Mouse (Mus musculus): ENCODE measurements around the gene Tbc1d1.

The Tbc1d1 gene

DNA sequence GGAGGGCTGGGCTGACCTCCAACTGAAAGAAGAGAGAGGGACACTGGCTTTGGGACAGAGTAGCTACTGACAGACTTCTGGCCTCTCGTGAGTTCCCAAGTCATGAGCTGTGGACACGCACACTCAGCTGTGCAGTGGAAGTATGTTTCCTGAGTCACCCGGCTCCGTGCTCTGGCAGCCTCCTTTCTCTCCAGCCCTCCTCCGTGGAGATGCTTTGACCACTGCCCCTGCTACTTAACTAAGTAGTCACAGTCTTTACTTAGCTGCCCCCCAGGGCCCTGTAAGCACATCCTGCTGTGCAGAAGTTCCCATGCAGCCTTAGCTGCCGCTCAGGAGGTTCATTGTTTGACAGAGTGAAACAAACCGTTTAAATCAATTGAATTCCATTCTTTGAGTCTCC, 113.6 kb downstream of the Tbc1d1 start:
- intact Hi-C loops (cut with DNase I) = loop anchor here (5.0 to 10.0 kb wide), 3 partner anchors 135 to 362 kb away; no protein-coding TSS in a partner anchor

DNA sequence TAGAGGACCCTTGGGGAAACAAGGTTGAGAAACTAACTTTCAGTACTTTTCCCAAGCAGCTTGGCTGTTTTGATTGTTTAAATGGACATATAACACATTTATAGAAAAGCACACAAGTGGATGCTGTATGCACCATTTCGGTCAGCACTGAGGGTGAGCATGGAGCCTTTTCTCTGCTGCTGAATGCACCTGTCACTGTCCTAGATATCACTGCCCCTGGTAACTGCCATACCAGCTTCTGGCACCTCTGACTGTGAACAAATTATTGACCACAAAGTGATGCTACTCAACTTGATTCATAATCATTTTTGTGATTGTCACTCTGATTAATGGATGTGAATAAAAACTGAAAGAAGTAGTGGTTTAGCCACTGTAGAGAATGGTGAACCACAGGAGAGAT, 117.4 kb downstream of the Tbc1d1 start:
- intact Hi-C loops (cut with DNase I) = loop anchor here (5.0 to 10.0 kb wide), 3 partner anchors 139 to 366 kb away; no protein-coding TSS in a partner anchor

DNA sequence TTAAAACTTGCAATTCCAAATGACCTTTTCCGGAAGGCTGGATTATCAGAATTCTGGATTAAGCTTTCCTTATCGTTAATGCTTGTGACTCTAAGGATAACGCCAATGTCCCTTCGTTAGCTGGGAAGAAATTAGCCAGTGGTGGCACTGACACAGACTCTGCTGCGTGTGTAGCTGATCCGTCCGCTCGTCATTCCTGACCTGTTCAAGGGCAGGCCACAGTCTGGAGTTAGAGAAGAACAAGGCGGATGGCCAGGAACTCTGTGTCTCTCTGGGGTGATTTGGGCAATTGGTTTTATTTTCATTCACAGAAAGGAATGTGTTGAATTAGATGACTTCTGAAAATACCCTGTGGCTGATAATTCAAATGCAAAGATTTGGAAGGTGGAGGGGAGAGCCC, 118.2 kb downstream of the Tbc1d1 start:
- intact Hi-C loops (cut with DNase I) = loop anchor here (5.0 to 10.0 kb wide), 3 partner anchors 139 to 367 kb away; no protein-coding TSS in a partner anchor

DNA sequence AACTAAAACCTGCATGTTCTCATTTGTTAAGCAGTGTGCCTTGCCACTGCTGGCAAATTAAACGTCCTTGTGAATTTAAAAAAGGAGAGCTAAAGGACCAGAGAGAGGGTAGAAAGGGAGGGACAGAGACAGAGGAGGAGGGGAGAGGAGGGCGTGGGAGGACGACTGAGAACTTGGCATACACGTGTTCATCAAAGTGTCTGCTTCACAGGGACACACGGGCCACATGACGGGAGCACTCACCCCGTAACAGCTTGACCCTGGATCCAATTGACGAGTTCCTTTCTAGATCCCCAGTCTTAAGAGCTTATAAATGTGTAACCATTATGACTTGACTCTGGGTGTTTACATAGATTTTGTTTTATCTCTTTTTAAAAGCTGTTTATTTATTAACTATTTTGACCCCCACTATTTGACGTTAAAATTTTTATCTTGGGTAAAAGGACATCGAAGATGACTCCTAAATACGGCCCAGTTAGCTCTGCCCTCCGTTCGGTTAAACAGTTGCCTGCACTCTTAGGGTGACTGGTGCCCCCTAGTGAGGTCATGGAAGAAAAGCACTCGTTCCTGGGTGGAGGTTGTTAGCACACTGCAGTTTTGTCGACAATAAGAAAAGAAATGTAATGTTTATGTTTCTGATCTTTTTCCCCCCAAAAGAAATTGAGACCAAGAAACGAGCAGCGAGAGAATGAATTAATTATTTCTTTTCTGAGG, 118.8 kb downstream of the Tbc1d1 start:
- intact Hi-C loops (cut with DNase I) = loop anchor here (5.0 to 10.0 kb wide), 3 partner anchors 140 to 368 kb away; no protein-coding TSS in a partner anchor

DNA sequence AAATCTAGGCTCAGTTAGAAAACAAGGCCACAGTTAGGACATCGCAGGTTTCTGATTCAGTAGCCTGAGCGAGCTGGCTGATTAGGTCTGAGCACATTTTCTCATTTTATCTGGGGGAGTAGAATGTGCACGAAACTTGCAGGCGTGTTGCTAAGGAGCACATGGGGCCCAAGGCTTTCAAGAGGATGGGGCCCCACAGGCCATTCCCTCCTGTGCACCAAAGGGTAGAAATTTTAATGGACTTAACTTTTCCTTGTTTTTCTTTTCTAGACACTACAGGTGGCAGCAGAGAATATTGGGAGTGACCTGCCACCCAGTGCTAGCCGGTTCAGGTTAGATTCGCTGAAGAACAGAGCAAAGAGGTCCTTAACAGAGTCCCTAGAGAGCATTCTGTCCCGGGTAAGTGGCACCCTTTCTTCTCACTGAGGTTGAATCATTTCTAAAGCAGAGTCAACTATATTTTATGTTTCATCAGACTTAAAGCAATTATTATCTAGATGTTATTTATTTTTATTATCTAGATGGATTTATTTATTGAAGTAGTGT, 121.6 kb downstream of the Tbc1d1 start:
- intact Hi-C loops (cut with DNase I) = loop anchor here (10.0 kb wide), 2 partner anchors 143 to 203 kb away; no protein-coding TSS in a partner anchor

DNA sequence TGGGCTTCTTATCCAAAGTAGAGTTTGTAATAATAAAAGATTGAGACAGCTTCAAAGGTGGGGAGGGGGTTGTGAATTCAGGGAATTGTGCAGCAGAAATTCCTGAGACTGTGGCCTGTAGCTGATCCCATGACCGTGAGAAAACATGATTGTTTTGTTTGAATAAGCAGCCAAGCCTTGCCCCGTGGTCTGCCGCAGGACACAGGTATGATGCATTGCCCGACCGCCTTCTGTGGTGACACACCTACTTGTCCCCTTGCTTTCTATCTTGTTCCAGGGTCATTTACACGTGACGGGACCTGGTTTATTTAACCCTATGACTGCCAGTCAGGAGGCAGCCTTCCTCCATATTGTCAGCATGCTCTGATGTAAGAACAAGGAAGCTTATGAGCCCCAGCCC, 123.6 kb downstream of the Tbc1d1 start:
- intact Hi-C loops (cut with DNase I) = loop anchor here (10.0 kb wide), 3 partner anchors 145 to 225 kb away; no protein-coding TSS in a partner anchor

DNA sequence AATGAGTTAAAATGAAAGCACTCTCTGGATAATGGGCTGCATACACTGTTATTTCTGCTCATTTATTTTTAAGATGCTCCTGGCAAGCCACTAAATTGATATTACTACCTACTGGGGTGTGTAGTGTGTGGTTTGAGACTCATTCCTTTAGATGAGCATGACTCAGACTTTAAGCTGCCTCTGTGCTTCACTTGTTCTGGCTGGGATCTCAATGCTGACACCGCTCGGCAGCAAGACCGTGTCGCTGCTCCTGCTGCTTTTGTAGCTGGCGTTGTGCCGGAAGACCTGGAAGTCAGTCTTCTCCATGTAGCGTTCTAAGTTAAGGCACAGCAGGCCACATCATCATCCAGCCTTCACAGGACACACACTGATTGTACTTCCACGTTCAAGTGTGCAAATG, 124.1 kb downstream of the Tbc1d1 start:
- intact Hi-C loops (cut with DNase I) = loop anchor here (10.0 kb wide), 1 partner anchor 225 kb away; no protein-coding TSS in a partner anchor

DNA sequence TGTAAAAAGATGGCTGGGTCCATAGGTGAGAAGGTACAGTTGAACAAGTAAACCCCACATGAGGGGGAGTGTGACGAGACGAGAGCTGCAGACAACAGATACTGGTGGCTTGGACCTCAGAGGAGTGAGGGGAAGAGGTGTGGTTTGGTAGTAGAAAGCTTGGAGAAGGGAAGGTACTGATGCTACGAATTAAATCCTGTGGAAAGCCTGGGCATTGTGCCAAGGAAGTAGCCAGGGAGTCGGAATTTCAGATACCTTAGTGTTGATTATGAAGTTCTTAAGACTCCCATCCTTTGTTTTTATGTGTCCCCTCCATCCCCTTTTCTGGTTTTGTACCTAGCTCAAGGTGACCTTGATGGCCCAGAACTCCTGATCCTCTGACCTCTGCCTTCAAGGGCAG, 124.5 kb downstream of the Tbc1d1 start:
- intact Hi-C loops (cut with DNase I) = loop anchor here (10.0 kb wide), 1 partner anchor 224 kb away; no protein-coding TSS in a partner anchor

DNA sequence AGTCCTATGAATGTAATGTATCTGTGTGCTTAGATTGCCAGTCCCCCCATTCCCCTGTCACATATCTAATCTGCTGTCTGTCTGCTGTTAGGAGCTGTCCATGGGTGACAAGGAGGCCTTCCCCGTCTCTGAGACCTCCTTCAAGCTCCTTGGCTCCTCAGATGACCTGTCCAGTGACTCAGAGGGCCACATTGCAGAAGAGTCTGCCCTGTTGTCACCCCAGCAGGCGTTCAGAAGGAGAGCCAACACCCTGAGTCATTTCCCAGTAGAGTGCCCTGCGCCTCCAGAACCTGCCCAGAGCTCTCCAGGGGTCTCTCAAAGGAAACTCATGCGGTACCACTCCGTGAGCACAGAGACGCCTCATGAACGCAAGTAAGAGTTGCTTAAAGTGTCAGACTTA, 125.6 kb downstream of the Tbc1d1 start:
- intact Hi-C loops (cut with DNase I) = loop anchor here (10.0 kb wide), 1 partner anchor 223 kb away; no protein-coding TSS in a partner anchor

DNA sequence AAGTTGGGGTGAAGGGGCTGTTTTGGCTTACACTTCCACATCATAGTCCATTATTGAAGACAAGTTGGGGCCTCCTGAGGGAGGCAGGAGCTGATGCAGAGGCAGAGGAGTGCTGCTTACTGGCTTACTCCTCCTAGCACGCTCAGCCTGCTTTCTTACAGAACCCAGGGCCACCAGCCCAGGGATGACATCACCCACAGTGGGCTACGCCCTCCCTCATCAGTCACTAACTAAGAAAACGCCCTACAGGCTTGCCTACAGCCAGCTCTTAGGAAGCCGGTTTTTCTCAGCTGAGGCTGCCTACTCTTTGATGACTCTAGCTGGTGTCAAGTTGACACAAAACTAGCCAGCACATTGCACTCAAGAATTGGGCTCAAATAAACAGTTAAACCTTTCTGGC, 126.5 kb downstream of the Tbc1d1 start:
- intact Hi-C loops (cut with DNase I) = loop anchor here (10.0 kb wide), 1 partner anchor 222 kb away; no protein-coding TSS in a partner anchor

DNA sequence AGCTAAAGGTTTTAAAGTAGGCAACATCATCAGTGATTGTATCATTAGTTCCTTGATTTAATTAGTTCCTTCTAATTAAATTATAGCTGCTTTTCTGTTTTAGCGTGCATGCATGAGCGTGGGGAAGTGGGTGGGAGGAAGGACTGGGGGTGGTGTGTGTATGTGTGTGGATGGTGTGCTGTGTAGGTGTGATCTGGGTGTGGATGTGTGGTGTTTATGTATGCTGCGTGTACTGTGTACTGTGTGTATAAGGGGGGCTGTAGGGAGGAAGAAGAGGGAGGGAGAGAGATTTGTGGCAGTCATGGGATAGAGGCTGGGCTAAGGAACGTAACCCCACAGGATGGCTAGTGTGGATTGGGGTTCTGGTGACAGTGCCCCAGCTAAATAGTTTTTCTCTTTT, 129.2 kb downstream of the Tbc1d1 start:
- intact Hi-C loops (cut with DNase I) = loop anchor here (10.0 kb wide), 1 partner anchor 220 kb away; no protein-coding TSS in a partner anchor

DNA sequence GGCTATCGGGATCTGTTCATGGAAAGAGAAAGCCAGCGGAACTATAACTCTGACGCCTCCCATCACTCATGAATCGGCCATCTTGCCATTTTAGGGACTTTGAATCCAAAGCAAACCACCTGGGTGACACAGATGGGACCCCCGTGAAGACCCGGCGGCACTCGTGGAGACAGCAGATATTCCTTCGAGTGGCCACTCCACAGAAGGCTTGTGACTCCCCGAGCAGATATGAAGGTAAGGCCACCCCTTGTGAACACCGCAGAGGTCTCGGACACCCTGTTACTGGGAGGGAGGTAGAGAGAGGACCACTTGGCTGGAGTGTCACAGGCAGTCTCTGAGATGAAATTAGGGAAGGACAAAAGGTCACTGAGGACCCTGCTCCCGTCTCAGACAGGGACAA, 129.7 kb downstream of the Tbc1d1 start:
- intact Hi-C loops (cut with DNase I) = loop anchor here (10.0 kb wide), 1 partner anchor 219 kb away; no protein-coding TSS in a partner anchor

DNA sequence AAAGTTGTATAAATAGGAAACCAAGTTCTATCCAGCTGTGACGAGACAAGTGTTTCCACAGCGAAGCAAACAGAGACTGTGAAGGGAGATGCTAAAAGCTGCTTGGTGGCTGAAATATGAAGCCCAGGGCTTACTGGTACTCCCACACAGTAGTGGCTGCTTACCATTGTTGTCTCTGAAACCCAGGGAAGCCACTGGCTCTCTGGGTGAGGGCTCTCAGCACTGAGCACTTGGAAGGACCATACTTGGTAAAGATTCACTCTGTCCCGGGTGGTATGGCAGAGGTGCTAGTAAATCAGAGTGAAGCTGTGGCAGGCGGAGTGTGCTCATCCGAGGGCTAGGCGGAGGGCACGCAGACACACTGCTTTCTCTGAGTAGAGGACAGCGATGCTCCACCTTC, 131.2 kb downstream of the Tbc1d1 start:
- intact Hi-C loops (cut with DNase I) = loop anchor here (10.0 kb wide), 1 partner anchor 218 kb away; no protein-coding TSS in a partner anchor

DNA sequence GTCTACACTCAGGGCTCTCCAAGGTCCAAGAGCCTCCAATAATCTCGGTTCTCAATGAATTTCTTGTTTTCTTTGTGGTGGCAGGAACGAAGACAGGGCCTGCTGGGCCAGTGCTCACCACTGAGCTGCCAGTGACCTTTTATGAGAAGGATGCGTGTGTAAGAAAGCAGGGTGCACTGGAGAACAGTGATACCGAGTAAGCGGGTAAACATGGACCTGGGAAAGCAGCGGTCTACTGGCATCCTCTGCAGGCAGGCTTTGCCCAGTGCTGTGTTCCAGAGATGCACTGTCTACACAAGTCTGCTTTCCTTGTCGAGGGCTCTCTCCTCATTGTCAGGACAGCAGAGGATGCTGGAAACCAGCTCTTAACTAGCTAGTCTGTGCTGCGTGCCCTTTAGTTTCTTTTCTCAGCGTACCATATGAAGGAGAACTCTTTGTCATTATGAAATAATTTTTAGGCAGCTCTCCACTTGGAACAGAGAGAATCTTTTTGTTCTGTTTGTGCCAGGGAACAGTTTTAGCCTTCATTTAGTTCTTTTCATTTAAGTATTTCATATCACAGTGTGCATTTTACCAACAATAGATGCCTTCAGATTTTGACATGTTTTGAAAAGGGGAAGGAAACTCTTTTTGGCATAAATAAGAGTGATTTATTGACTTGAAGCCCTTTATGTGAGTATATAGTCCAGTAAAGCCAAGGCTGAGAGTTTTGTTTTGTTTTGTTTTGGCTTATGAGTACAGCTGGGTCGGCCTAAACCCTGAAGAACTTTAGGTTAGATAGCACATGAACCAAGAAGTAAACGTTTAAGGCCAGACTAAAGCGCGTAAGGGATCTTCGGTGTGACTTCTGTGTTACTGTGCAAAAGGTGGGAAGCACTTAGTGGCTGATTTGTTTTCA, 132.2 kb downstream of the Tbc1d1 start:
- intact Hi-C loops (cut with DNase I) = loop anchor here (10.0 kb wide), 1 partner anchor 217 kb away; no protein-coding TSS in a partner anchor

DNA sequence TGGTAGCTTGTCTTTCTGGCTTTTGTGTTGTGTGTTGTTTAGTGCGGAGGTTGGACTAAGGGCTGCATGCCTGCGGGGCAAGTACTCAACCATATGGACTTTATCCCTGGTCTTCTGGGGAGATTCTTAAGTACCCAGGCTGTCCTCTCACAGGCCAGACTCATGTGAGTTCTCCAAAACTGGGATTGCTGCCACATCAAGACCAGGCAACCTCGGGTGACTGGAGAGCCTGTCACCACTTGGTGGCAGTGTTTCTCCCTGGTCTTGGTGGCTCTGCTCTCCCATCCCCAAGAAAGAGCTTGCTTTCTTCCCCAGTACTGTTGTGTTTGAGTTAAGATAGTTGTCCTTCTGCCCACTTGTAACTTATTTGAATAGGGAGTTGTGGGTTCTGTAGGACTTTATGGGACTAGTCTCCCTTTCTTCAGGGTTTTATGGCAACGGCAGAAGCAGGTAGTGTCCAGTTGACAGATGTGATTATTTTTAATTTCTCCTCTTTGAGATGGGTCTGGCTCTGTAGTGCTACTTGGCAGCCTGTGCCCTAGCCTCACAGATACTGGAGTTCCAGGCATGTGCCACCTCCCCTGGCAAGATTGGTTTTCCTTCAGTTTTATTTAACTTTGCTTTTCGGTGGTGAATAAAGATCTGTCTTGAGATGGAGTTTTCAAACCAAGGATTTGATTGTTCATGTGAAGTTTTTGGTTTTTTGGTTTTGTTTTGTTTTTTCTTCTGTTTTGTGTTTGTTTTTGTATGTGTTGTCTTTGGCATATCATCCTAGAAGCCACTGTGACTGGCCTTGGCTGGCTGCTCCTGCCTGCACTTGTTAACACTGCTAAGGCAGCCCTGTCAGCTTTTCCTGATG, 133.3 kb downstream of the Tbc1d1 start:
- intact Hi-C loops (cut with DNase I) = loop anchor here (5.0 to 10.0 kb wide), 2 partner anchors 93 to 215 kb away; no protein-coding TSS in a partner anchor

DNA sequence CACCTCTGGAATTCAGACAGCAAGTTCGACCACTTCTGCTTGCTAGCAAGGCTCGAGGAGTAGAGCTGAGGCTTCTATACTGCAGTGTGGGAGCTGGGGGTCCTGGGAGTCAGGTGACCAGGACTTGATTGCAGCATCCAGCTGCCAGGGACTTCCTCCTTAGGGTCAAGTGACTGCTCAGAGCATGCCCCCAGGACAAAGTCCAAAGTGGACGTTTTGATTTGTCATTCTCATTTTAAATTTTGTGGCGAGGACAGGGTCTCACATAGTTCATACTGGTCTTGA, 133.9 kb downstream of the Tbc1d1 start:
- intact Hi-C loops (cut with DNase I) = loop anchor here (5.0 kb wide), 1 partner anchor 92 kb away; no protein-coding TSS in a partner anchor

DNA sequence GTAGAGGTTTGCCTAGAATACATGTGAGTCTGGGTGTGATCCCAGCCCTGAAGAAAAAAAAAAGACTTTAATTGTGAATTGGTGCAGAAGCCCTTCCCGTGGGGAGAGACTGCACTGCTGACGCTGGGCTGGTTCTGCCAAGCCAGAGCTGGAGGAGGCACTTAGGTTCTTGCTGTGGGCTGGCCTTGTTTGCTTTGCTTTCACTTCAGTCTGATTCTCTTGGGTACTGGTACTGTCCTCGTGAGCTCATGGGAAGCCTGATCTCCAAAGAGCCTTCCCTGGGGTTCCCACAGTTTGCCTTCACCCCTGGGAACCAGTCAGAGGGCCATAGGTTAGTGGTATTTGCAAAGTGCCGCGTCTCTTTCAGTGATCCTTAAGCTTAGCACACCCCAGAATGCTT, 135.6 kb downstream of the Tbc1d1 start:
- intact Hi-C loops (cut with DNase I) = loop anchor here (5.0 kb wide), 1 partner anchor 91 kb away; no protein-coding TSS in a partner anchor

DNA sequence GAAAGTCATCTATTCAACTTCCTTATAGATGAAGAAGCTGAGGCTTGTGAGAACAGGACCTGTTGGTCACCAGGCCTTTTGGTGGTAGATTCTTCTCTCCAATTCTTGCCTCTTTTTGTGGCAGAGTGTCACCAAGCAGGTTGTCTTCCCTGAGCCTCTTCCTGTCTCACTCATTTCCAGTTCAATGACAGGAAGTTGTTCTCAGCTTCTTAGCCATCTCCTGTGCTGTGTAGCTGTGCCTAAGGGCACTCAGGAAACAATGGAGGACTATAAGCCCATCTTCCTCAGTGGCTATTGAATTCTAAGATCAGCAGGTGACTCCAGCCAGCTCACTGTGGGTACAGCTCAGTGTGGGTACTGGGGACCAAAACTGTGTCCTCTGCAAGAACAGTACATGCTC, 139.5 kb downstream of the Tbc1d1 start:
- intact Hi-C loops (cut with DNase I) = no loop called here

DNA sequence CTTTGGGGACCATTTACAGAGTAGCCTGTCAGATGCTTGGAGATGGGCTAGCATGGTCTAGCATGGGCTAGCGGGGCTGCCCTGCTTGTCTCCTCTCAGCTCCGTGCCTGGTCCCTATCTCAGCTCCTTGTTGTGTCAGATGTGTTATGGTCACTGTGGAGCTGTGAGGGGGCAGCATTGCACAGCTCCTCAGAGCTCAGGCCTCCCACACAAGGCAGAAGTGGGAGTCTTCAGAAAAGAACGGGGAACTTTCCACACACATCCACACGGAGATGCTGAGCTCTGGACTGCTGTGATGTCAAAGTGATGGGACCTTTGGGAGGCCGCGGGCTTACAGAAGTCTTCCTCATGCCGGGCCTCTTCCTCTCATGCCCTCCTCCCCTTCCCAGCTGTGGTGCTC, 140.2 kb downstream of the Tbc1d1 start:
- intact Hi-C loops (cut with DNase I) = no loop called here

DNA sequence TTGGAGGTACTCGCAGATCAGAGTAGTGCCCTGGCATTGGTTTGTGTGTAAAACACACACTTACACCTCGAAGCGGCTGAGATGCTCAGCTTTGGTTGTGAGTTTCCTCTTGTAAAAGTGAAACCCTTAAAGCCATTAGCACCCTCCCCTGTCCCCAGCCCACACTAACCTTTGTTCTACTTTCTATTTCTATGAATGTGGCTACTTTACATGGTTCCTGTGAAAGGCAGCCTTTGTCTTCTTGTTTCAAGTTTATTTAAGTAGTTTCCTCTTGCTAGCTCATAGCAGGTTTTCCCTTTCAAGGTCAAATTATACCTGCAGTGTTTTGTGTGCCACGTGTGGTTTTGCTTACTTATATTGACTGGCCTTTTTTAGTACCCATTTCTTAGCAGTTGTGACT, 141.0 kb downstream of the Tbc1d1 start:
- intact Hi-C loops (cut with DNase I) = no loop called here
